Mouse (Mus musculus) kidney, adult 2 months (tissue): ENCODE data around the gene Vps13d. TPM values are rescaled to one million over a fixed set of nuclear protein-coding genes. Genes with fewer than 3 reads are reported as not detected.

ENCODE experiments used
- DNase-seq: peaks from one replicate; pipeline ENCODE4 v3.0.0; 2021
- H3K27ac ChIP-seq: fragments of 200-500 bp; 2 replicates; pipeline ENCODE4 v1.5.1; 2012; ENCODE audit warnings: low read depth, low read length, control low read depth, inconsistent platforms; ENCODE audit not compliant: insufficient read depth
- H3K27me3 ChIP-seq: fragments of 200-500 bp; replicated peaks from 2 replicates; pipeline ENCODE4 v1.6.1; 2012; ENCODE audit warnings: mild to moderate bottlenecking, moderate library complexity, low read length, inconsistent platforms; ENCODE audit not compliant: control insufficient read depth, insufficient read depth
- H3K36me3 ChIP-seq: fragments of 200-500 bp; 2 replicates; pipeline ENCODE4 v1.6.1; 2012; ENCODE audit warnings: mild to moderate bottlenecking, moderate library complexity, low read length, inconsistent platforms; ENCODE audit not compliant: control insufficient read depth, insufficient read depth
- H3K4me1 ChIP-seq: fragments of 200-500 bp; 2 replicates; pipeline ENCODE4 v1.6.1; 2011; ENCODE audit warnings: low read length; ENCODE audit not compliant: control insufficient read depth, insufficient read depth
- H3K4me3 ChIP-seq: fragments of 200-500 bp; 2 replicates; pipeline ENCODE4 v1.5.1; 2011; ENCODE audit warnings: mild to moderate bottlenecking, low read depth, low read length, control low read depth; ENCODE audit not compliant: insufficient read depth
- CTCF ChIP-seq: fragments of 200-500 bp; conservative IDR thresholded peaks from 2 replicates; pipeline ENCODE4 v1.5.1; 2011; ENCODE audit warnings: low read depth, mild to moderate bottlenecking, control low read depth, low read length, moderate library complexity, mixed read lengths; ENCODE audit not compliant: insufficient read depth, insufficient read length
- POLR2A ChIP-seq: fragments of 200-500 bp; IDR thresholded peaks from one replicate; pipeline ENCODE4 v1.6.1; 2011; ENCODE audit warnings: low read depth, low read length, control low read depth
- WGBS: fragments of 180-500 bp; shearing (Covaris S2); methylation state at CpG from one replicate; pipeline ENCODE4 v1.1.7; 2018; 5-methylcytosine and 5-hydroxymethylcytosine counted together
- polyA plus RNA-seq: library from polyadenylated mRNA; depleted of rRNA; stranded (reverse); fragments of >200 nt; gene quantifications from 2 replicates; pipeline ENCODE4 v1.2.3, GENCODE M21; 2012

Vps13d gene
- polyA plus RNA-seq, 1 experiment: 19.8 TPM

- no peaks in the 10 kb centered on the region for H3K36me3 ChIP-seq
- TF ChIP-seq POLR2A (no peak), CTCF (no peak)
- H3K27ac ChIP-seq: peak overlapping the region; percentile 89
- no peaks in the 10 kb centered on the region for H3K27me3 ChIP-seq
- DNase-seq: peak; percentile 94
- 42% methylated on average over 4 of the region's 4 CpGs for WGBS
- peaks cover 26% of the 10 kb centered on the region for H3K4me1 ChIP-seq
- H3K4me3 ChIP-seq: no peak overlapping the region
Observed at GRCm38 (mm10) chr4:144957186-144957585, 237.6 kb downstream of the Vps13d start.

GRCm38 (mm10) chr4:144956293-144956692, 238.5 kb downstream of the Vps13d start:
- peaks cover 21% of the 10 kb centered on the region for H3K4me1 ChIP-seq
- WGBS: 78% methylated on average over 1 of the region's 1 CpGs
- TF ChIP-seq CTCF: no peak
- TF ChIP-seq POLR2A: no peak
- DNase-seq: no peak
- H3K36me3 ChIP-seq: no peaks in the 10 kb centered on the region
- H3K27me3 ChIP-seq: no peaks in the 10 kb centered on the region
- H3K27ac ChIP-seq: no peak overlapping the region
- no peak overlapping the region for H3K4me3 ChIP-seq

- WGBS: 81% methylated on average over 1 of the region's 1 CpGs
- H3K27me3 ChIP-seq: no peaks in the 10 kb centered on the region
- TF ChIP-seq POLR2A (no peak), CTCF (no peak)
- H3K4me3 ChIP-seq: no peak overlapping the region
- DNase-seq: no peak
- H3K36me3 ChIP-seq: no peaks in the 10 kb centered on the region
- H3K4me1 ChIP-seq: peaks cover 16% of the 10 kb centered on the region
- H3K27ac ChIP-seq: no peak overlapping the region
Observed at GRCm38 (mm10) chr4:144955863-144956262, 238.9 kb downstream of the Vps13d start.

- Histone ChIP-seq H3K4me1 (peaks cover 28% of the 10 kb centered on the region), H3K36me3 (no peaks in the 10 kb centered on the region), H3K4me3 (no peak overlapping the region), H3K27me3 (no peaks in the 10 kb centered on the region), H3K27ac (no peak overlapping the region)
- TF ChIP-seq POLR2A (no peak), CTCF (no peak)
- DNase-seq: no peak
- WGBS: 92% methylated on average over 1 of the region's 1 CpGs
Observed at GRCm38 (mm10) chr4:144953421-144953820, 241.4 kb downstream of the Vps13d start.

GRCm38 (mm10) chr4:144951859-144952258, 242.9 kb downstream of the Vps13d start:
- no peaks in the 10 kb centered on the region for H3K36me3 ChIP-seq
- 81% methylated on average over 7 of the region's 7 CpGs for WGBS
- no peaks in the 10 kb centered on the region for H3K27me3 ChIP-seq
- H3K4me3 ChIP-seq: no peak overlapping the region
- TF ChIP-seq CTCF (no peak), POLR2A (no peak)
- no peak for DNase-seq
- H3K4me1 ChIP-seq: peaks cover 24% of the 10 kb centered on the region
- H3K27ac ChIP-seq: no peak overlapping the region

- Histone ChIP-seq H3K36me3 (no peaks in the 10 kb centered on the region), H3K4me1 (peaks cover 24% of the 10 kb centered on the region), H3K27ac (no peak overlapping the region), H3K4me3 (no peak overlapping the region), H3K27me3 (no peaks in the 10 kb centered on the region)
- no peak for DNase-seq
- TF ChIP-seq CTCF (peak; percentile 38; the same call in 1 of the 2 replicates), POLR2A (no peak)
- 95% methylated on average over 3 of the region's 3 CpGs for WGBS
Observed at GRCm38 (mm10) chr4:144950883-144951282, 243.9 kb downstream of the Vps13d start.

- WGBS: 78% methylated on average over 3 of the region's 3 CpGs
- DNase-seq: no peak
- Histone ChIP-seq H3K36me3 (no peaks in the 10 kb centered on the region), H3K27ac (no peak overlapping the region), H3K4me1 (peaks cover 24% of the 10 kb centered on the region), H3K4me3 (no peak overlapping the region), H3K27me3 (no peaks in the 10 kb centered on the region)
- TF ChIP-seq POLR2A (no peak), CTCF (no peak)
Observed at GRCm38 (mm10) chr4:144950327-144950711, 244.5 kb downstream of the Vps13d start.
